Mouse (Mus musculus): ENCODE data around the gene Fam171b. TPM values are rescaled to one million over a fixed set of nuclear protein-coding genes. Genes with fewer than 3 reads are reported as not detected.

The Fam171b gene
- polyA plus RNA-seq, 1 experiment: 0.39 TPM

DNA sequence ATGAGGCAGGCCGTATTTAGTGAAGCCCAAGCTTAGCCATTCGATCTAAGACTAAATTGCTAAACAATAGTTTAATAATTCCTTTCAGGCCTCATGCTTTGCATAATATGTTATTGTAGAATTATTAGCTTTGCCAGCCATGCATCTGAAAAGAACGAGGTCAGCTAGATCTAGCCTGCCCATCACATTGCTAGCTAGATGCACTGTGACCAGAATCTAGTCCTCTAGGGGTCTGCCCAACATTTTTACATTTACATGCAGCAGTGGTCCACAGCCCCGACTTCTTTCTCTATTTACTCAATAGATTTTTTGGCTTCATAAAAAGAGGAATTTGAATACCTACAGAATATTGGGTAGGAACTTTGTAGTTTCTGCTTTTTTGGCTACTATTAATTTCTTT is 20.3 kb upstream of the Fam171b start:
- Histone ChIP-seq H3K27ac (ENCODE audit: insufficient read depth, low read depth, low read length) (no peak overlapping the region), H3K27me3 (ENCODE audit: control insufficient read depth, insufficient read depth, low read length) (no peaks in the 10 kb centered on the region), H3K4me3 (ENCODE audit: low read depth, low read length) (no peak overlapping the region), H3K4me1 (ENCODE audit: control insufficient read depth, insufficient read depth, insufficient read length, low read length) (no peaks in the 10 kb centered on the region), H3K36me3 (ENCODE audit: control insufficient read depth, insufficient read depth, low read length) (peaks cover 45% of the 10 kb centered on the region)
- TF ChIP-seq CTCF (IDR thresholded peaks at IDR 0.05; ENCODE audit: extremely low read depth, insufficient read length, insufficient replicate concordance, low read depth, low read length) (no peak), POLR2A (IDR thresholded peaks at IDR 0.05; ENCODE audit: low read depth, low read length) (no peak)
- WGBS: 87% methylated on average over 4 of the region's 4 CpGs

DNA sequence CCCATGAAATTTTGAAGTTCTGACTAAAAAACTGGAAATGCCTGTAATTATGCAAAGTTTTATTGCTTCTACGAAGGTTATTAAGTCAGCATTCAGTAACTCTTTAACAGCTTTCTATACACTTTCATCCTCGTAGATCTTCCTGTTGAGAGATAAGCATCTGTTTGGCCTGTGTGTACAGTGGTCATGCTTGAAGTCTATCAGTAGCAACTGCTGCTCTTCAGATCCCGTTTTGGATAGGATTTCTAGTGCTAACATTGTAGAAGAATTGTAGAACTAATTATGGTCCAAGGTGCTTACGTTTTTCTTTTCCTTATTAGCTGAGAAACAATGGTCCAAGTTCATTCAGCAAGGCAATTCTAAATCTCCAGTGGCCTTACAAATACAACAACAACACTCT is 16.7 kb upstream of the Fam171b start:
- Histone ChIP-seq H3K27me3 (ENCODE audit: control insufficient read depth, insufficient read depth, low read length) (no peaks in the 10 kb centered on the region), H3K4me3 (ENCODE audit: low read depth, low read length) (no peak overlapping the region), H3K4me1 (ENCODE audit: control insufficient read depth, insufficient read depth, insufficient read length, low read length) (no peaks in the 10 kb centered on the region), H3K27ac (ENCODE audit: insufficient read depth, low read depth, low read length) (no peak overlapping the region), H3K36me3 (ENCODE audit: control insufficient read depth, insufficient read depth, low read length) (peaks cover 52% of the 10 kb centered on the region)
- 56% methylated on average over 4 of the region's 4 CpGs for WGBS
- TF ChIP-seq CTCF (IDR thresholded peaks at IDR 0.05; ENCODE audit: extremely low read depth, insufficient read length, insufficient replicate concordance, low read depth, low read length) (no peak), POLR2A (IDR thresholded peaks at IDR 0.05; ENCODE audit: low read depth, low read length) (no peak)

DNA sequence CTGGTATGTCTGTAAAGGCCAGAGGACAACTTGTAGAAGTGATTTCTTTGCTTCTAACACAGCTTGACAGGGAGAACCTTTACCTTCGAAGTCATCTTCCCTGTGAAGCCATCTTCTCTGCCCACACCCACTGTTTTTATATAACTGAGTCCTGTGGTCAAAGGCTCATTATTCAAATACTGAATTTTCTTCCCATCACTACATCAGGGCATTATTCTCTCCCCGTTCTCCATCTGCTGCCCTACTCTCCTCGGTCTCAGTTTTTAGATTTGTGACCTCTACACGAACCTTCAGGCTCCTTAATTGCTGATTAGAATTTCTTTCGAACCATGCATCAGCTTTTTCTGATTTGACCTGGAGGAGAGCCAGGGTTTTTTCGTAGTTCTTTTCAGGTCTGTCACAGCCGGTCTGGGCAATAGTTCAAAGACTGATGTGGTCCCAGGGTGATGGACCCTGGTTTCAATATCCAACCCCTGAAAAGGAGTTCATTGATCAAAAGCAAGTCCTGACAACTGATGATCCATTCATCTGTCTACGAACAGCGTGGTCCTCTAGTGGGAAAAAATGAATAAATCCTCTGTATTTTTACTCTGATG is 14.4 kb upstream of the Fam171b start:
- Histone ChIP-seq H3K27me3 (ENCODE audit: control insufficient read depth, insufficient read depth, low read length) (no peaks in the 10 kb centered on the region), H3K4me3 (ENCODE audit: low read depth, low read length) (no peak overlapping the region), H3K4me1 (ENCODE audit: control insufficient read depth, insufficient read depth, insufficient read length, low read length) (no peaks in the 10 kb centered on the region), H3K27ac (ENCODE audit: insufficient read depth, low read depth, low read length) (no peak overlapping the region), H3K36me3 (ENCODE audit: control insufficient read depth, insufficient read depth, low read length) (peaks cover 54% of the 10 kb centered on the region)
- WGBS: 84% methylated on average over 9 of the region's 9 CpGs
- TF ChIP-seq CTCF (IDR thresholded peaks at IDR 0.05; ENCODE audit: extremely low read depth, insufficient read length, insufficient replicate concordance, low read depth, low read length) (no peak), POLR2A (IDR thresholded peaks at IDR 0.05; ENCODE audit: low read depth, low read length) (no peak)

DNA sequence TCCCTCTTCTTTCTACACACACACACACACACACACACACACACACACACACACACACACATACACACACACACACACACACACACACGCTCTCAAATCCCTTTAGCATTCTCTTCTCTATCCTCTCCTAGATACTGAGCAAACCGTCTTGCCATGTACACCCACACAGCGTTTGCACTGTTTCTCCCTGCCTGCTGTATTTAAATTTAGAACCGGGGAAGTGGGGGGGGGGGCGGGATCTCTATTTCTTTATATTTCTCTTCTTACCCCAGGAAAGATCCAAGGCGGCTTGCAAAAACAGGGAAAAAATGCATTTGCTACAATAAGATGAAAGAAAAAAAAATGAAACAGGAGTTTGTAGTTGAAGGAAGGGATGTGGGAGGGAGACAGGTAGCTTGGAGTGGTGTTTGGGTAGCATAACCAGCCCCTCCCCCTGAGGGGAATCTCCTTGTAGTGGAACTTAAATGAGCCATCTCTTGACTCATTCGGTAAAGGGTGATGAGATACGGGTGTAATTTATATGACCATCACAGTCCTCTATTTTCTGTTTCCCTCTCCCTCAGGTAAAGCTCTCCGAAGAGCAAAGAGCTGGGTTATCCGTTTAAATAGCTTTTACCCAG is 947 bp downstream of the Fam171b start:
- 20% methylated on average over 10 of the region's 10 CpGs for WGBS
- Histone ChIP-seq H3K4me1 (ENCODE audit: control insufficient read depth, insufficient read depth, insufficient read length, low read length) (peaks cover 2% of the 10 kb centered on the region; the same call in 1 of the 2 replicates), H3K36me3 (ENCODE audit: control insufficient read depth, insufficient read depth, low read length) (no peaks in the 10 kb centered on the region), H3K27me3 (ENCODE audit: control insufficient read depth, insufficient read depth, low read length) (peaks cover 13% of the 10 kb centered on the region), H3K27ac (ENCODE audit: insufficient read depth, low read depth, low read length) (no peak overlapping the region), H3K4me3 (ENCODE audit: low read depth, low read length) (no peak overlapping the region)
- no peak for TF ChIP-seq CTCF (IDR thresholded peaks at IDR 0.05; ENCODE audit: extremely low read depth, insufficient read length, insufficient replicate concordance, low read depth, low read length)
- no peak for TF ChIP-seq POLR2A (IDR thresholded peaks at IDR 0.05; ENCODE audit: low read depth, low read length)

DNA sequence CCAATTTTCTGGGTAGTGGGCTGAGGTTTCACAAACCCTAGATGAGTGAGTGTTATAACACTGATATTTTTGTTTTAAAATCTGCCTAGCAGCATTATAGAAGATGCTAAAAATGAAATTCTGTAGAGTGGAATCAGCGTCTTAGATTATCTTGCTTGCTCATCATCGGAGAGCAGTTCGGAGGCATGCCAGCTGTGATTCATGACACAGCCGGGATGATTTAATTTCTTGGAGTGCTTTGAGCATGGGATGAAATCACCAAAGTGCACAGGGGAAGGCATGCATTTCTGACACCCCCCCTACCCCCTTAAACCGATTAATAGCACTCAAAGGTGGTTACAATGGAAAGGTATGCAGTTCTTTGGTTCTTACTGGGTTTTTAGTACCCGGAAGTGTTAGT is 1.6 kb downstream of the Fam171b start:
- H3K27ac ChIP-seq (ENCODE audit: insufficient read depth, low read depth, low read length): no peak overlapping the region
- H3K36me3 ChIP-seq (ENCODE audit: control insufficient read depth, insufficient read depth, low read length): no peaks in the 10 kb centered on the region
- WGBS: 62% methylated on average over 6 of the region's 6 CpGs
- H3K27me3 ChIP-seq (ENCODE audit: control insufficient read depth, insufficient read depth, low read length): peaks cover 13% of the 10 kb centered on the region
- H3K4me1 ChIP-seq (ENCODE audit: control insufficient read depth, insufficient read depth, insufficient read length, low read length): peaks cover 2% of the 10 kb centered on the region; the same call in 1 of the 2 replicates
- no peak for TF ChIP-seq POLR2A (IDR thresholded peaks at IDR 0.05; ENCODE audit: low read depth, low read length)
- TF ChIP-seq CTCF (IDR thresholded peaks at IDR 0.05; ENCODE audit: extremely low read depth, insufficient read length, insufficient replicate concordance, low read depth, low read length): no peak
- H3K4me3 ChIP-seq (ENCODE audit: low read depth, low read length): no peak overlapping the region

DNA sequence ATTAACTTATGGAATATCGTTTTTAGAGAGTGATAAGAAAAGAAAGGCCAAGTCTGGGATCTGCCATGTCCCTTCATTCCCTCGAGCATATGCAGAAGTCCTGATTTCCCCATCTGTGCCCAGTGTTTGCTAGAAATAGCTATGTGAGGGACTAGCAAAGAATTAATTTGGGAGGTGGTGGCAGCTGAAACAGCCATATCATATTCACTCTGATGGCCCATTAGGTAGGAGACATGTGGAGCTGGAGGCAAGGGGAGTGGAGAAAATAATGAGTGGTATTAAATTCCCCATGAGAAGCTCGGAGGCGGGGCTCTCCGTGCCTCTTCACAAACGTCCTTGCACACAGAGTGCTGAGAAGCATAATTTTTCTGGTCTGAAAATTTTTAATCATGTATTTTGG is 3.7 kb downstream of the Fam171b start:
- Histone ChIP-seq H3K36me3 (ENCODE audit: control insufficient read depth, insufficient read depth, low read length) (no peaks in the 10 kb centered on the region), H3K4me1 (ENCODE audit: control insufficient read depth, insufficient read depth, insufficient read length, low read length) (peaks cover 2% of the 10 kb centered on the region; the same call in 1 of the 2 replicates), H3K27ac (ENCODE audit: insufficient read depth, low read depth, low read length) (no peak overlapping the region), H3K27me3 (ENCODE audit: control insufficient read depth, insufficient read depth, low read length) (peaks cover 13% of the 10 kb centered on the region), H3K4me3 (ENCODE audit: low read depth, low read length) (no peak overlapping the region)
- whole genome bisulfite sequencing: 76% methylated on average over 6 of the region's 6 CpGs
- TF ChIP-seq POLR2A (IDR thresholded peaks at IDR 0.05; ENCODE audit: low read depth, low read length) (no peak), CTCF (IDR thresholded peaks at IDR 0.05; ENCODE audit: extremely low read depth, insufficient read length, insufficient replicate concordance, low read depth, low read length) (no peak)

DNA sequence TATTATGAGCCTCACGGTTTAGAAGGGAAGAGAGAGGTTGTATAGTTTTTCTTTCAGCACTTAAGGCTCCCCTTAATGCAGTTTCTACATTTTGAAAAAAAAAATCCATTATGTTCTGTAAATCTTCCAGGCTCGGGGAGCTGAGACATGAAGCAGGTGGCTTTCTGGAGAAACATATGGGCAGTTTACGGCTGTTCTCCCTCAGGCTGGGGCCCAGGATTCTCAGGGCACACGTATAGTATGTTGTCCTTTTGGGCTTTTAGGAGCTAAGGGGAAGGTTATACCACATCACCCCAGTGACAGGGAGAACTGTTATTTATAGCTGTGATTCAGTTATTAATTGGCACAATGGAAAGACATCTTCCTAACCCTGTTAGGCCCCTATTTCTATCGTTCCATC is 12.7 kb downstream of the Fam171b start:
- TF ChIP-seq POLR2A (IDR thresholded peaks at IDR 0.05; ENCODE audit: low read depth, low read length) (no peak), CTCF (IDR thresholded peaks at IDR 0.05; ENCODE audit: extremely low read depth, insufficient read length, insufficient replicate concordance, low read depth, low read length) (no peak)
- H3K4me3 ChIP-seq (ENCODE audit: low read depth, low read length): no peak overlapping the region
- H3K27me3 ChIP-seq (ENCODE audit: control insufficient read depth, insufficient read depth, low read length): no peaks in the 10 kb centered on the region
- no peaks in the 10 kb centered on the region for H3K36me3 ChIP-seq (ENCODE audit: control insufficient read depth, insufficient read depth, low read length)
- 71% methylated on average over 5 of the region's 5 CpGs for WGBS
- no peak overlapping the region for H3K27ac ChIP-seq (ENCODE audit: insufficient read depth, low read depth, low read length)
- H3K4me1 ChIP-seq (ENCODE audit: control insufficient read depth, insufficient read depth, insufficient read length, low read length): no peaks in the 10 kb centered on the region
